Mouse (Mus musculus): ENCODE measurements around the gene Xrn1. TPM values are rescaled to one million over a fixed set of nuclear protein-coding genes. Genes with fewer than 3 reads are reported as not detected.
A peak's percentile ranks its signal among the peaks of the same experiment; 100 is the strongest.

Gene Xrn1
- polyA plus RNA-seq, 1 experiment: 30.9 TPM

- Histone ChIP-seq H3K27ac (ENCODE audit: insufficient read depth, low read length) (no peak overlapping the region), H3K4me1 (ENCODE audit: control insufficient read depth, insufficient read depth, low read length) (no peaks in the 10 kb centered on the region), H3K4me3 (ENCODE audit: insufficient read depth, low read length) (no peak overlapping the region)
- TF ChIP-seq CTCF (IDR thresholded peaks at IDR 0.05; ENCODE audit: borderline replicate concordance, insufficient read depth, low read length) (no peak), POLR2A (IDR thresholded peaks at IDR 0.05; ENCODE audit: low read depth, low read length) (no peak)
Observed at GRCm38 (mm10) chr9:96035371-96036086, 81.0 kb downstream of the Xrn1 start.

GRCm38 (mm10) chr9:96044214-96044613 is 89.7 kb downstream of the Xrn1 start:
- TF ChIP-seq CTCF (IDR thresholded peaks at IDR 0.05; ENCODE audit: borderline replicate concordance, insufficient read depth, low read length) (no peak), POLR2A (IDR thresholded peaks at IDR 0.05; ENCODE audit: low read depth, low read length) (no peak)
- H3K27ac ChIP-seq (ENCODE audit: insufficient read depth, low read length): no peak overlapping the region
- H3K4me3 ChIP-seq (ENCODE audit: insufficient read depth, low read length): no peak overlapping the region
- no peaks in the 10 kb centered on the region for H3K4me1 ChIP-seq (ENCODE audit: control insufficient read depth, insufficient read depth, low read length)

GRCm38 (mm10) chr9:96051501-96051900 is 96.9 kb downstream of the Xrn1 start:
- Histone ChIP-seq H3K4me3 (ENCODE audit: insufficient read depth, low read length) (no peak overlapping the region), H3K27ac (ENCODE audit: insufficient read depth, low read length) (no peak overlapping the region), H3K4me1 (ENCODE audit: control insufficient read depth, insufficient read depth, low read length) (no peaks in the 10 kb centered on the region)
- TF ChIP-seq POLR2A (IDR thresholded peaks at IDR 0.05; ENCODE audit: low read depth, low read length): no peak
- TF ChIP-seq CTCF (IDR thresholded peaks at IDR 0.05; ENCODE audit: borderline replicate concordance, insufficient read depth, low read length): no peak

- H3K27ac ChIP-seq (ENCODE audit: insufficient read depth, low read length): no peak overlapping the region
- H3K4me1 ChIP-seq (ENCODE audit: control insufficient read depth, insufficient read depth, low read length): no peaks in the 10 kb centered on the region; the same call in 1 of the 2 replicates
- H3K4me3 ChIP-seq (ENCODE audit: insufficient read depth, low read length): no peak overlapping the region
- TF ChIP-seq CTCF (IDR thresholded peaks at IDR 0.05; ENCODE audit: borderline replicate concordance, insufficient read depth, low read length) (no peak), POLR2A (IDR thresholded peaks at IDR 0.05; ENCODE audit: low read depth, low read length) (no peak)
Observed at GRCm38 (mm10) chr9:96054878-96055277, 100.3 kb downstream of the Xrn1 start.

GRCm38 (mm10) chr9:96056417-96057223 is 102.1 kb downstream of the Xrn1 start:
- Histone ChIP-seq H3K4me3 (ENCODE audit: insufficient read depth, low read length) (no peak overlapping the region), H3K27ac (ENCODE audit: insufficient read depth, low read length) (peak overlapping the region; percentile 70), H3K4me1 (ENCODE audit: control insufficient read depth, insufficient read depth, low read length) (no peaks in the 10 kb centered on the region; the same call in 1 of the 2 replicates)
- TF ChIP-seq POLR2A (IDR thresholded peaks at IDR 0.05; ENCODE audit: low read depth, low read length) (no peak), CTCF (IDR thresholded peaks at IDR 0.05; ENCODE audit: borderline replicate concordance, insufficient read depth, low read length) (no peak)

- Histone ChIP-seq H3K27ac (ENCODE audit: insufficient read depth, low read length) (no peak overlapping the region), H3K4me3 (ENCODE audit: insufficient read depth, low read length) (no peak overlapping the region), H3K4me1 (ENCODE audit: control insufficient read depth, insufficient read depth, low read length) (no peaks in the 10 kb centered on the region)
- no peak for TF ChIP-seq CTCF (IDR thresholded peaks at IDR 0.05; ENCODE audit: borderline replicate concordance, insufficient read depth, low read length)
- no peak for TF ChIP-seq POLR2A (IDR thresholded peaks at IDR 0.05; ENCODE audit: low read depth, low read length)
Observed at GRCm38 (mm10) chr9:96063083-96063802, 108.7 kb downstream of the Xrn1 start.

GRCm38 (mm10) chr9:96063803-96064475 is 109.4 kb downstream of the Xrn1 start:
- Histone ChIP-seq H3K4me3 (ENCODE audit: insufficient read depth, low read length) (no peak overlapping the region), H3K27ac (ENCODE audit: insufficient read depth, low read length) (no peak overlapping the region), H3K4me1 (ENCODE audit: control insufficient read depth, insufficient read depth, low read length) (no peaks in the 10 kb centered on the region)
- TF ChIP-seq POLR2A (IDR thresholded peaks at IDR 0.05; ENCODE audit: low read depth, low read length) (no peak), CTCF (IDR thresholded peaks at IDR 0.05; ENCODE audit: borderline replicate concordance, insufficient read depth, low read length) (no peak)

GRCm38 (mm10) chr9:96067507-96067906 is 112.9 kb downstream of the Xrn1 start:
- TF ChIP-seq CTCF (IDR thresholded peaks at IDR 0.05; ENCODE audit: borderline replicate concordance, insufficient read depth, low read length): no peak
- no peak for TF ChIP-seq POLR2A (IDR thresholded peaks at IDR 0.05; ENCODE audit: low read depth, low read length)

GRCm38 (mm10) chr9:96078752-96079315 is 124.3 kb downstream of the Xrn1 start:
- Histone ChIP-seq H3K4me1 (ENCODE audit: control insufficient read depth, insufficient read depth, low read length) (no peaks in the 10 kb centered on the region), H3K27ac (ENCODE audit: insufficient read depth, low read length) (no peak overlapping the region), H3K4me3 (ENCODE audit: insufficient read depth, low read length) (no peak overlapping the region)
- TF ChIP-seq CTCF (IDR thresholded peaks at IDR 0.05; ENCODE audit: borderline replicate concordance, insufficient read depth, low read length) (no peak), POLR2A (IDR thresholded peaks at IDR 0.05; ENCODE audit: low read depth, low read length) (no peak)

More at GRCm38 (mm10) chr9:96067507-96067906, 112.9 kb downstream of the Xrn1 start:
- Histone ChIP-seq H3K4me1 (ENCODE audit: control insufficient read depth, insufficient read depth, low read length) (no peaks in the 10 kb centered on the region), H3K4me3 (ENCODE audit: insufficient read depth, low read length) (no peak overlapping the region), H3K27ac (ENCODE audit: insufficient read depth, low read length) (no peak overlapping the region)
